Mouse (Mus musculus) liver, embryonic 14.5 days (tissue): ENCODE measurements around the gene Klhdc2. TPM values are rescaled to one million over a fixed set of nuclear protein-coding genes. Genes with fewer than 3 reads are reported as not detected.
A peak's percentile ranks its signal among the peaks of the same experiment; 100 is the strongest.

Experiments
- ATAC-seq: fragments of 200-750 bp; cut with Nextera tagmentation; 2 replicates; pipeline ENCODE4 v1.8.0; 2017; ENCODE audit warnings: moderate number of reproducible peaks, mild to moderate bottlenecking, moderate library complexity; ENCODE audit not compliant: insufficient read depth
- DNase-seq, 3 experiments: peaks; one replicate each; pipeline ENCODE4 v3.0.0-alpha.2; 2012 to 2013; ENCODE audit warnings: low read depth in 3 of 3, low spot score in 3 of 3
- H3K27ac ChIP-seq: fragments of 300-500 bp; sonication (generic); 2 replicates; pipeline ENCODE4 v1.5.1; 2014; ENCODE audit warnings: moderate library complexity, mild to moderate bottlenecking, control low read depth, inconsistent platforms
- H3K27me3 ChIP-seq: fragments of 300-500 bp; sonication (generic); 2 replicates; pipeline ENCODE4 v1.6.1; 2014; ENCODE audit warnings: mild to moderate bottlenecking, low read length, moderate library complexity; ENCODE audit not compliant: control insufficient read depth, insufficient read depth
- H3K36me3 ChIP-seq: fragments of 300-500 bp; sonication (generic); replicated peaks from 2 replicates; pipeline ENCODE4 v1.6.1; 2014; ENCODE audit warnings: low read depth; ENCODE audit not compliant: control insufficient read depth, insufficient read depth
- H3K4me1 ChIP-seq, 2 experiments: fragments of 200-500 bp in 1 of 2; fragments of 300-500 bp in 1 of 2; sonication (generic) in 1 of 2; replicated peaks; 2 replicates each; pipeline ENCODE4 v1.6.1; 2012 to 2014; ENCODE audit warnings: antibody characterized with exemption in 1 of 2, inconsistent platforms in 1 of 2, low read length in 1 of 2; ENCODE audit not compliant: control insufficient read depth in 2 of 2, insufficient read depth in 2 of 2
- H3K4me2 ChIP-seq: fragments of 300-500 bp; sonication (generic); 2 replicates; pipeline ENCODE4 v1.6.1; 2014; ENCODE audit warnings: low read depth, mild to moderate bottlenecking, control low read depth, moderate library complexity
- H3K4me3 ChIP-seq, 2 experiments: fragments of 200-500 bp in 1 of 2; fragments of 300-500 bp in 1 of 2; sonication (generic) in 1 of 2; 2 replicates each; pipeline ENCODE4 v1.5.1; 2012 to 2014; ENCODE audit warnings: low read depth in 2 of 2, low read length in 2 of 2, mild to moderate bottlenecking in 2 of 2, control low read depth in 1 of 2, inconsistent platforms in 1 of 2, moderate library complexity in 1 of 2; ENCODE audit not compliant: insufficient read depth in 1 of 2
- H3K9ac ChIP-seq: fragments of 300-500 bp; sonication (generic); replicated peaks from 2 replicates; pipeline ENCODE4 v1.6.1; 2014; ENCODE audit warnings: mild to moderate bottlenecking, control low read depth, moderate library complexity
- H3K9me3 ChIP-seq: fragments of 300-500 bp; sonication (generic); 2 replicates; pipeline ENCODE4 v1.6.1; 2016; ENCODE audit warnings: low read length, mixed read lengths; ENCODE audit not compliant: control insufficient read depth
- CTCF ChIP-seq: IDR thresholded peaks from 2 replicates; pipeline ENCODE4 v1.5.1; 2016; ENCODE audit warnings: antibody characterized with exemption, low read depth, control low read depth
- EP300 ChIP-seq: IDR thresholded peaks from 2 replicates; pipeline ENCODE4 v1.6.1; 2016; ENCODE audit warnings: antibody characterized with exemption, low read depth
- WGBS: fragments of 180-500 bp; shearing (Covaris S2); extraction: QIAGEN DNeasy Blood & Tissue Kit; methylation state at CpG from one replicate; pipeline ENCODE4 v1.1.7; 2014; ENCODE audit not compliant: insufficient replicate concordance; 5-methylcytosine and 5-hydroxymethylcytosine counted together
- polyA plus RNA-seq, 2 experiments: library from polyadenylated mRNA; depleted of rRNA in 1 of 2; stranded (reverse) in 1 of 2; unstranded in 1 of 2; fragments of >200 nt; fragmentation: Nextera tagmentation in 1 of 2; extraction: Ambion mirVana in 1 of 2; gene quantifications; 2 replicates each; pipeline versions ENCODE4 v1.2.1 to v1.2.3; 2012 to 2014

The Klhdc2 gene
- polyA plus RNA-seq (2012; rRNA removed) (28.8 and 43.4 TPM in 2 replicates), polyA plus RNA-seq (2014; fragmentation: Nextera tagmentation; extraction: Ambion mirVana) (84.9 and 92.3 TPM in 2 replicates)

DNA sequence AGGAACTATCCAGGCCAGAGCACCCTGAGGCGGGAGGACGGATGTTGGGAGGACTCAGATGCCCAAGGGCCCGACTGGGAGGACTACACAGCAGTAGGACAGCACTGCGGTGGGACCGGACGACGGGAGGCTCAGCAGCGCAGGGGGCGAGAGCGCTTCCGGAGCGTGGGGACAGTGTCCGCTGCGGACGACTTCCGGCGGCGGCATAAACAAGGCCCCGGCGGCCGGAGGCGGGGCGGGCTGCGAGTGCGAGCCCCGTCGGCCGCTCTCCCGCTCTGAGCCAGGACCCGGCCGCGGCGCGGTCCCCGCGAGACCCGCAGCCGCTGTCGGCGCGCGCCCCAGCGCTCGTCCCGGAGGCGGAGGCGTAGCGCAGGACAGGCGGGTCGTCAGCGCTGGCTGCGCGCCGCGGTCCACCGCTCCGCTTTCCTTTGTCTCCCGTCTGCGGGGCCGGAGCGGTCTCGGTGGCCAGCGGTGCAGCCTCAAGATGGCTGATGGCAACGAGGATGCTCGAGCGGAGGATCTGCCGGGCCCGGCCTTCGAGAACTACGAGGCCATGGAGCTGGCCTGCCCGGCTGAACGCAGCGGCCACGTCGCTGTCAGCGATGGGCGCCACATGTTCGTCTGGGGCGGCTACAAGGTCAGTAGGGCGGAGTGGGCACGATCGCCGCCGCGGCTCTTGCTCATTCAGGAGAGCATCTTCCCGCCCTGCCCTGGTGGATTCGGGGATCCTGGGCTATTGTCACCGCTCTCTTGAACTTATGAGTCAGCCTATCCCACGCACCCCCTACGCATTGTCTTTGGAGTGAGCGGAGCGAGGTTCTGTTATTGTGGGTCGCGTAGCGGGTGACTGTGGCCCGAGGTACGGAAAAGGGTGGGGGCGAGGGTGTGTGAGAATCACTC is at the start of gene Klhdc2:
TSS of gene Klhdc2 (plus strand) at position 171 of the 900 bp plus-strand sequence.
- TF ChIP-seq EP300: no peak
- no peak for TF ChIP-seq CTCF
- peak; percentile 67 for ATAC-seq
- peaks cover 9% of the 10 kb centered on the region for H3K36me3 ChIP-seq
- H3K27me3 ChIP-seq: no peaks in the 10 kb centered on the region
- no peaks in the 10 kb centered on the region for H3K9me3 ChIP-seq
- peak within 1 kb of the TSS; percentile 78 to 95 for H3K4me3 ChIP-seq
- DNase-seq: peak; percentile 54 to 59 (median 55)
- H3K4me2 ChIP-seq: peak within 1 kb of the TSS; percentile 84
- peaks cover 46 to 50% of the 10 kb centered on the region in 2 experiments for H3K4me1 ChIP-seq
- H3K9ac ChIP-seq: peak within 1 kb of the TSS; percentile 95
- peak within 1 kb of the TSS; percentile 95 for H3K27ac ChIP-seq
- under 1% methylated on average over 94 of the region's 98 CpGs for WGBS

DNA sequence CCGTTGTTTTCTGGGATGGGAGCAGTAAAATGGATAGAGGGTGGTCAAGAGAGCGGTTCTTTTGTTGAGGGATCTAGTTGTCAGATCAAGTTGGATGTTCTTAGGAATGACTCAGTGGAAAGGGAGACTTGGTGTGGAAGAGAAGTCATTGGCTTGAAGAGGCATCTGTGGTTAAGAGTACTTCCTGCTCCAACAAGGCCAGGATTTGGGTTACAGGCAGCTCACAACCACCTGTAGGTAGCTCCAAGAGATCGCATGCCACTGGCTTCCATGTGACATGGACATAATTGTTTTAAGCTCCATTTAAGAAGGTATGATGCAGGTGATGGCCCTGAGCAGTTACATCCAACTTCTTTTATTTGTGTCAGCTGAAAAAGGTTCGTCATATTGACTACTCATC is 46.7 kb upstream of the Klhdc2 start:
- H3K4me3 ChIP-seq: no peak overlapping the region
- no peaks in the 10 kb centered on the region for H3K27me3 ChIP-seq
- 0 out of 4 replicates have a peak, but pooled peaks cover 0 to 3% of the 10 kb centered on the region in 2 experiments for H3K4me1 ChIP-seq
- DNase-seq: no peak
- H3K4me2 ChIP-seq: no peak overlapping the region
- no peaks in the 10 kb centered on the region for H3K9me3 ChIP-seq
- no peak for TF ChIP-seq CTCF
- TF ChIP-seq EP300: no peak
- 78% methylated on average over 4 of the region's 4 CpGs for WGBS
- no peak overlapping the region for H3K9ac ChIP-seq
- no peak overlapping the region for H3K27ac ChIP-seq
- ATAC-seq: no peak
- no peaks in the 10 kb centered on the region for H3K36me3 ChIP-seq

DNA sequence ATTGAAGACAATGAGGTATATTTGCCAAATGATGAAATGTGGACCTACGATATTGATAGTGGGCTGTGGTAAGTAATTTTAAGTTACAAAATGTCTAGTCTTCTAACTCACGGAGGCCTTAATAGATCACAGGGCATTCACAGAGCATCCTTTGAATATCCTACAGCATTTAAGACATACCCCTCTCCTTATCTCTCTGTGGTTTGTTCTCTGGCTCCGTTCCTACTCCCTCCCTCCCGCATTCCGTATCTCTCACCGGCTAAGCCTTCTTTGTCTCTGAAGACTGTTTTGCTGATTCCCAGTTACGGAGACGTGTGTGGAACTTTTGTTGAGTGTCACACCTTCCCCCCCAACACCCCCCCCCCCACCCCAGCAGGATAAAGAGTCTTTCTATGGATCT is 45.7 kb upstream of the Klhdc2 start:
- Histone ChIP-seq H3K4me3 (no peak overlapping the region), H3K4me1 (0 out of 4 replicates have a peak, but pooled peaks cover 0 to 3% of the 10 kb centered on the region in 2 experiments), H3K27me3 (no peaks in the 10 kb centered on the region), H3K27ac (no peak overlapping the region), H3K4me2 (no peak overlapping the region), H3K36me3 (no peaks in the 10 kb centered on the region), H3K9me3 (no peaks in the 10 kb centered on the region), H3K9ac (no peak overlapping the region)
- WGBS: 21% methylated on average over 8 of the region's 8 CpGs
- 0 out of 2 replicates have a peak, but pooled peaks have one; percentile 51 for ATAC-seq
- TF ChIP-seq EP300: no peak
- no peak for TF ChIP-seq CTCF
- no peak for DNase-seq

DNA sequence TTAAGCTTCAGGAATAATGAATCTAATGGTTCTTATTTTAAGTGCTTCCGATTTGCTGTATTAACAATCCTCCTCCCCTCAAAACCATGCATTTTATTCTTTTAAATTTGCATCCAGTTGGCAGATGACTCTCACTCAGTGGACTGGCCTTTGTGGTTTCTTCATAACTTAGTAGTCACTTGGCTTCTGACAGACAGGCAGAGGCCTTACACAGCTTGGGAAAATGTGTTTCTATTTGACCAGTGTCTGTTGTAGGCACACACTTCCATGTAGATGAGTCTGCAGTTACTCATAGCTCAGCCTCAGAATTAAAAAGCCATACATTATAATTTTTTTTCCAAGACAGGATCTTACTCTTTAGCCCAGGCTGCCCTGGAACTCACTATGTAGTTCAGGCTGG is 42.7 kb upstream of the Klhdc2 start:
- no peaks in the 10 kb centered on the region for H3K36me3 ChIP-seq
- no peak overlapping the region for H3K4me2 ChIP-seq
- H3K4me3 ChIP-seq: no peak overlapping the region
- H3K27me3 ChIP-seq: no peaks in the 10 kb centered on the region
- WGBS: 81% methylated on average over 1 of the region's 1 CpGs
- TF ChIP-seq CTCF: no peak
- TF ChIP-seq EP300: no peak
- DNase-seq (no peak), ATAC-seq (no peak)
- no peak overlapping the region for H3K27ac ChIP-seq
- H3K9me3 ChIP-seq: no peaks in the 10 kb centered on the region
- H3K4me1 ChIP-seq: peaks cover 3 to 5% of the 10 kb centered on the region in 2 experiments; a peak in 1 of 4 replicates
- no peak overlapping the region for H3K9ac ChIP-seq

DNA sequence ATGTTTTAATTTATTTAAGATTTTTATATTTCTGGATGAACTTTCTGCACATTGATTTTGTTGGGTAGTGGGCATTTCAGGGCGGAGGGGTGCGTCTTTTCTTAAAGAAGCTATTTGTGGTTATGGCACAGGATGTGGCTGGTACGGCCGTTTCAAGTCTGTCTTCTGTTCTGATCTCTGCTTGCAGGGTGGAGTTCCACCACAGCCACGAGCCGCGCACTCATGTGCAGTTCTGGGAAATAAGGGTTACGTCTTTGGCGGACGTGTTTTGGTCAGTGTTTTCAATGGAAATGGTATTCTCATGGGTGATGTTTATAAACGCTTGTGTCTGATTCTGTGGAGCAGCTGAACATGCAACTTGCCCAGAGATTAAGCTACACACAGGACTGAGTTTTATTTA is 38.6 kb upstream of the Klhdc2 start:
- Histone ChIP-seq H3K27ac (no peak overlapping the region), H3K4me1 (peaks cover 2 to 3% of the 10 kb centered on the region in 2 experiments; a peak in 1 of 4 replicates), H3K36me3 (no peaks in the 10 kb centered on the region), H3K9ac (no peak overlapping the region), H3K9me3 (no peaks in the 10 kb centered on the region), H3K4me2 (peak overlapping the region; percentile 45), H3K4me3 (no peak overlapping the region), H3K27me3 (no peaks in the 10 kb centered on the region)
- WGBS: 8% methylated on average over 11 of the region's 11 CpGs
- DNase-seq (no peak), ATAC-seq (peak; percentile 37; the same call in 1 of the 2 replicates)
- TF ChIP-seq EP300 (no peak), CTCF (no peak)
